Mouse (Mus musculus) kidney, embryonic 14.5 days (tissue): Measurements from ENCODE around the gene Lrp8. TPM values are rescaled to one million over a fixed set of nuclear protein-coding genes. Genes with fewer than 3 reads are reported as not detected.
A peak's percentile ranks its signal among the peaks of the same experiment; 100 is the strongest.

Experiments
- ATAC-seq: fragments of 200-750 bp; cut with Nextera tagmentation; 2 replicates; pipeline ENCODE4 v1.8.0; 2017; ENCODE audit warnings: moderate number of reproducible peaks, mild to moderate bottlenecking, moderate TSS enrichment, moderate library complexity; ENCODE audit not compliant: low FRiP score, low TSS enrichment
- H3K27ac ChIP-seq: fragments of 300-500 bp; sonication (generic); 2 replicates; pipeline ENCODE4 v1.5.1; 2014; ENCODE audit warnings: low read depth, mild to moderate bottlenecking, low read length, moderate library complexity, mixed read lengths
- H3K27me3 ChIP-seq: fragments of 300-500 bp; sonication (generic); 2 replicates; pipeline ENCODE4 v1.6.1; 2014; ENCODE audit warnings: mild to moderate bottlenecking, low read length; ENCODE audit not compliant: control insufficient read depth, insufficient read depth
- H3K36me3 ChIP-seq: fragments of 300-500 bp; sonication (generic); 2 replicates; pipeline ENCODE4 v1.6.1; 2014; ENCODE audit warnings: low read length, mixed read lengths; ENCODE audit not compliant: control insufficient read depth, insufficient read depth
- H3K4me1 ChIP-seq: fragments of 300-500 bp; sonication (generic); 2 replicates; pipeline ENCODE4 v1.6.1; 2014; ENCODE audit warnings: low read length, mixed read lengths; ENCODE audit not compliant: control insufficient read depth, insufficient read depth
- H3K4me2 ChIP-seq: fragments of 300-500 bp; sonication (generic); replicated peaks from 2 replicates; pipeline ENCODE4 v1.6.1; 2014; ENCODE audit warnings: low read depth, mild to moderate bottlenecking, low read length
- H3K4me3 ChIP-seq: fragments of 300-500 bp; sonication (generic); 2 replicates; pipeline ENCODE4 v1.5.1; 2014; ENCODE audit warnings: mild to moderate bottlenecking, low read length
- H3K9ac ChIP-seq: fragments of 300-500 bp; sonication (generic); 2 replicates; pipeline ENCODE4 v1.6.1; 2014; ENCODE audit warnings: low read depth, mild to moderate bottlenecking, low read length, moderate library complexity
- H3K9me3 ChIP-seq: fragments of 300-500 bp; sonication (generic); 2 replicates; pipeline ENCODE4 v1.6.1; 2016; ENCODE audit warnings: low read length; ENCODE audit not compliant: control insufficient read depth
- WGBS: fragments of 180-500 bp; shearing (Covaris S2); extraction: QIAGEN DNeasy Blood & Tissue Kit; methylation state at CpG from one replicate; pipeline ENCODE4 v1.1.7; 2014; 5-methylcytosine and 5-hydroxymethylcytosine counted together
- polyA plus RNA-seq: library from polyadenylated mRNA; unstranded; fragments of >200 nt; fragmentation: Nextera tagmentation; extraction: Ambion mirVana; gene quantifications from 2 replicates; pipeline ENCODE4 v1.2.1, GENCODE M21; 2014

Gene Lrp8
- polyA plus RNA-seq, 1 experiment from 2014 or later = 4.2 TPM

GRCm38 (mm10) chr4:107802450-107803331 is 630 bp downstream of the Lrp8 start:
- H3K27me3 ChIP-seq = peaks cover 10% of the 10 kb centered on the region
- peak overlapping the region; percentile 99 for H3K4me2 ChIP-seq
- H3K9ac ChIP-seq = peak overlapping the region; percentile 74
- H3K36me3 ChIP-seq = no peaks in the 10 kb centered on the region
- WGBS = under 1% methylated on average over 61 of the region's 65 CpGs
- ATAC-seq = peak; percentile 11
- no peaks in the 10 kb centered on the region for H3K9me3 ChIP-seq
- H3K4me3 ChIP-seq = peak overlapping the region; percentile 66
- peaks cover 13% of the 10 kb centered on the region for H3K4me1 ChIP-seq
- peak overlapping the region; percentile 51; the same call in 1 of the 2 replicates for H3K27ac ChIP-seq

- peaks cover 18% of the 10 kb centered on the region for H3K4me1 ChIP-seq
- 0 out of 2 replicates have a peak overlapping the region, but pooled peaks have one; percentile 30 for H3K27ac ChIP-seq
- H3K9me3 ChIP-seq = no peaks in the 10 kb centered on the region
- peak; percentile 95 for ATAC-seq
- no peaks in the 10 kb centered on the region for H3K36me3 ChIP-seq
- peaks cover 10% of the 10 kb centered on the region for H3K27me3 ChIP-seq
- peak overlapping the region; percentile 99 for H3K4me2 ChIP-seq
- H3K4me3 ChIP-seq = peak overlapping the region; percentile 66
- WGBS = under 1% methylated on average over 37 of the region's 46 CpGs
- H3K9ac ChIP-seq = peak overlapping the region; percentile 74
Observed at GRCm38 (mm10) chr4:107803351-107804106, 1.5 kb downstream of the Lrp8 start.

- Histone ChIP-seq H3K36me3 (no peaks in the 10 kb centered on the region), H3K9me3 (no peaks in the 10 kb centered on the region), H3K4me3 (no peak overlapping the region), H3K27me3 (peaks cover 10% of the 10 kb centered on the region), H3K4me2 (no peak overlapping the region), H3K27ac (no peak overlapping the region), H3K9ac (no peak overlapping the region), H3K4me1 (peaks cover 18% of the 10 kb centered on the region)
- no peak for ATAC-seq
- 83% methylated on average over 3 of the region's 3 CpGs for WGBS
Observed at GRCm38 (mm10) chr4:107805491-107805890, 3.4 kb downstream of the Lrp8 start.

GRCm38 (mm10) chr4:107807796-107808195 is 5.7 kb downstream of the Lrp8 start:
- Histone ChIP-seq H3K4me2 (no peak overlapping the region), H3K36me3 (no peaks in the 10 kb centered on the region), H3K9me3 (no peaks in the 10 kb centered on the region), H3K4me1 (peaks cover 13% of the 10 kb centered on the region; the same call in 1 of the 2 replicates), H3K9ac (no peak overlapping the region), H3K27me3 (peaks cover 10% of the 10 kb centered on the region), H3K4me3 (no peak overlapping the region), H3K27ac (no peak overlapping the region)
- 82% methylated on average over 4 of the region's 4 CpGs for WGBS
- ATAC-seq = no peak

GRCm38 (mm10) chr4:107808655-107809054 is 6.6 kb downstream of the Lrp8 start:
- Histone ChIP-seq H3K4me2 (no peak overlapping the region), H3K4me3 (no peak overlapping the region), H3K9ac (no peak overlapping the region), H3K27ac (no peak overlapping the region), H3K9me3 (no peaks in the 10 kb centered on the region), H3K4me1 (peaks cover 10% of the 10 kb centered on the region; the same call in 1 of the 2 replicates), H3K36me3 (no peaks in the 10 kb centered on the region), H3K27me3 (peaks cover 3% of the 10 kb centered on the region; the same call in 1 of the 2 replicates)
- no peak for ATAC-seq

- Histone ChIP-seq H3K4me1 (0 out of 2 replicates have a peak, but pooled peaks cover 6% of the 10 kb centered on the region), H3K36me3 (no peaks in the 10 kb centered on the region), H3K27me3 (no peaks in the 10 kb centered on the region; the same call in 1 of the 2 replicates), H3K4me2 (no peak overlapping the region), H3K9me3 (no peaks in the 10 kb centered on the region), H3K27ac (no peak overlapping the region), H3K4me3 (no peak overlapping the region), H3K9ac (no peak overlapping the region)
- ATAC-seq = no peak
- 98% methylated on average over 3 of the region's 3 CpGs for WGBS
Observed at GRCm38 (mm10) chr4:107811006-107811405, 8.9 kb downstream of the Lrp8 start.

GRCm38 (mm10) chr4:107811716-107812330 is 9.8 kb downstream of the Lrp8 start:
- Histone ChIP-seq H3K27ac (no peak overlapping the region), H3K36me3 (no peaks in the 10 kb centered on the region), H3K9me3 (no peaks in the 10 kb centered on the region), H3K9ac (no peak overlapping the region), H3K4me2 (no peak overlapping the region), H3K4me1 (0 out of 2 replicates have a peak, but pooled peaks cover 6% of the 10 kb centered on the region), H3K4me3 (no peak overlapping the region), H3K27me3 (no peaks in the 10 kb centered on the region)
- ATAC-seq = no peak
- WGBS = 29% methylated on average over 10 of the region's 10 CpGs

- Histone ChIP-seq H3K4me1 (0 out of 2 replicates have a peak, but pooled peaks cover 6% of the 10 kb centered on the region), H3K9me3 (no peaks in the 10 kb centered on the region), H3K36me3 (no peaks in the 10 kb centered on the region), H3K27me3 (no peaks in the 10 kb centered on the region), H3K4me3 (no peak overlapping the region), H3K27ac (no peak overlapping the region), H3K4me2 (no peak overlapping the region), H3K9ac (no peak overlapping the region)
- 89% methylated on average over 6 of the region's 6 CpGs for WGBS
- ATAC-seq = no peak
Observed at GRCm38 (mm10) chr4:107812336-107812735, 10.3 kb downstream of the Lrp8 start.
